Mouse (Mus musculus): ENCODE data around the gene Nuak2. TPM values are rescaled to one million over a fixed set of nuclear protein-coding genes. Genes with fewer than 3 reads are reported as not detected.
"Not testable (repeated sequence)": the region's sequence is repeated elsewhere in the genome, so short reads cannot be mapped to it uniquely, and the experiment has no call there.

Nuak2 gene
- polyA plus RNA-seq, 1 experiment from 2014 or later: 4.2 TPM

- Histone ChIP-seq H3K4me2 (replicated peaks; ENCODE audit: low read depth, low read length) (no peak overlapping the region), H3K9me3 (ENCODE audit: control insufficient read depth, low read depth, low read length) (no peaks in the 10 kb centered on the region), H3K36me3 (ENCODE audit: control insufficient read depth, insufficient read depth, low read length) (no peaks in the 10 kb centered on the region), H3K27me3 (ENCODE audit: control insufficient read depth, insufficient read depth, low read length) (no peaks in the 10 kb centered on the region), H3K27ac (ENCODE audit: low read length) (no peak overlapping the region), H3K4me1 (ENCODE audit: control insufficient read depth, insufficient read depth, low read length) (peaks cover 4% of the 10 kb centered on the region; the same call in 1 of the 2 replicates), H3K9ac (replicated peaks; ENCODE audit: low read depth, low read length) (no peak overlapping the region), H3K4me3 (ENCODE audit: low read depth, low read length) (no peak overlapping the region)
- WGBS: 85% methylated on average over 1 of the region's 1 CpGs
- ATAC-seq (ENCODE audit: insufficient number of reproducible peaks, insufficient read depth, low FRiP score, low read depth): no peak
Measured at GRCm38 (mm10) chr1:132343656-132344055, 27.7 kb downstream of the Nuak2 start.

DNA sequence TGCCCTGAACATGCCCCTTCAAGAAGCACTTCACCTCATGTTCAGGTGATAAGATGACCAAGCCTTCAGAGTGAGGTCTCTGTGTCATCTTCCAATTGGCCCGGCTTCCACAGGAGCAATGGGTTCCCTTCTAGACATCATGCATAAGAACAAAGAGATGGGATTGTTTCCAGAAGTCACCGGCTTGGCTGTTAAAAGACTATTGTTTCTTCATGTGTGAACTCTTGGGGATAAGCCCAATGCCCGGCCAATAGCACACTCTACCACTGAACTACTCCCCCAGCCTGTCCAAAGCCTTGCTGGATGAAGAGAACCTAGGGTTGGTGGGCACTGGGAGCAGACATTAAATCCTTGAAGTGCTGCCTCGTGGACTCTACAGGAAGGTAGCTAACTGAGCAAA, 29.6 kb downstream of the Nuak2 start:
- 84% methylated on average over 4 of the region's 4 CpGs for WGBS

GRCm38 (mm10) chr1:132346134-132346851, 30.4 kb downstream of the Nuak2 start:
- H3K27ac ChIP-seq (ENCODE audit: low read length): no peak overlapping the region; the same call in 1 of the 2 replicates
- H3K27me3 ChIP-seq (ENCODE audit: control insufficient read depth, insufficient read depth, low read length): no peaks in the 10 kb centered on the region
- 64% methylated on average over 12 of the region's 12 CpGs for WGBS
- H3K4me1 ChIP-seq (ENCODE audit: control insufficient read depth, insufficient read depth, low read length): peaks cover 4% of the 10 kb centered on the region; the same call in 1 of the 2 replicates
- no peak overlapping the region for H3K9ac ChIP-seq (replicated peaks; ENCODE audit: low read depth, low read length)
- no peak overlapping the region for H3K4me3 ChIP-seq (ENCODE audit: low read depth, low read length)
- H3K4me2 ChIP-seq (replicated peaks; ENCODE audit: low read depth, low read length): no peak overlapping the region
- peak; percentile 42; the same call in 1 of the 2 replicates for ATAC-seq (ENCODE audit: insufficient number of reproducible peaks, insufficient read depth, low FRiP score, low read depth)
- H3K9me3 ChIP-seq (ENCODE audit: control insufficient read depth, low read depth, low read length): peaks cover 4% of the 10 kb centered on the region; the same call in 1 of the 2 replicates
- no peaks in the 10 kb centered on the region for H3K36me3 ChIP-seq (ENCODE audit: control insufficient read depth, insufficient read depth, low read length)

More for the DNA sequence above, 29.6 kb downstream of the Nuak2 start:
- Histone ChIP-seq H3K27ac (ENCODE audit: low read length) (no peak overlapping the region), H3K36me3 (ENCODE audit: control insufficient read depth, insufficient read depth, low read length) (no peaks in the 10 kb centered on the region), H3K4me2 (replicated peaks; ENCODE audit: low read depth, low read length) (no peak overlapping the region), H3K4me3 (ENCODE audit: low read depth, low read length) (no peak overlapping the region), H3K4me1 (ENCODE audit: control insufficient read depth, insufficient read depth, low read length) (peaks cover 4% of the 10 kb centered on the region; the same call in 1 of the 2 replicates), H3K27me3 (ENCODE audit: control insufficient read depth, insufficient read depth, low read length) (no peaks in the 10 kb centered on the region), H3K9me3 (ENCODE audit: control insufficient read depth, low read depth, low read length) (no peaks in the 10 kb centered on the region), H3K9ac (replicated peaks; ENCODE audit: low read depth, low read length) (no peak overlapping the region)
- no peak for ATAC-seq (ENCODE audit: insufficient number of reproducible peaks, insufficient read depth, low FRiP score, low read depth)

DNA sequence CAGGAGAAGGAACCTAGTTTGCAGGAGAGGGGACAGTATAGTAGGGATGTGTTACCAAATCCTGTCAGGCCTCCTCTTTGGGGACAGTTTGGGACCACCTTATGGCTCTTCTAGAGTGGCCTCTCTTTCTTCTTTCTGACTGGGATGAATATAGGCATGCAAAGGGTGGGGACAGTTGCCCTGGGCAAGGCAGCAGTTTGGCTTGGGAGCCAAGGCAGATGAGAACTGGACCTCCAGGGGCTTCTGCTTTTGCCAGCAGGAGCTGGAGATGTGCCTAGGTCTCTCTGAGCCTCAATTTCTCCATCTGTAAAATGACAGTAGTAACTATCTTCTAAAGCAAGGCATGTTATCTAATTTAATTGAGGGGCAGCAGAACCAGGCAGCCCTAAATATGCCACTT, 31.0 kb downstream of the Nuak2 start:
- no peak overlapping the region for H3K27ac ChIP-seq (ENCODE audit: low read length)
- no peak overlapping the region for H3K4me3 ChIP-seq (ENCODE audit: low read depth, low read length)
- H3K9ac ChIP-seq (replicated peaks; ENCODE audit: low read depth, low read length): no peak overlapping the region
- peaks cover 4% of the 10 kb centered on the region; the same call in 1 of the 2 replicates for H3K9me3 ChIP-seq (ENCODE audit: control insufficient read depth, low read depth, low read length)
- H3K27me3 ChIP-seq (ENCODE audit: control insufficient read depth, insufficient read depth, low read length): no peaks in the 10 kb centered on the region
- H3K36me3 ChIP-seq (ENCODE audit: control insufficient read depth, insufficient read depth, low read length): no peaks in the 10 kb centered on the region
- no peak overlapping the region for H3K4me2 ChIP-seq (replicated peaks; ENCODE audit: low read depth, low read length)
- ATAC-seq (ENCODE audit: insufficient number of reproducible peaks, insufficient read depth, low FRiP score, low read depth): no peak
- H3K4me1 ChIP-seq (ENCODE audit: control insufficient read depth, insufficient read depth, low read length): peaks cover 4% of the 10 kb centered on the region; the same call in 1 of the 2 replicates

DNA sequence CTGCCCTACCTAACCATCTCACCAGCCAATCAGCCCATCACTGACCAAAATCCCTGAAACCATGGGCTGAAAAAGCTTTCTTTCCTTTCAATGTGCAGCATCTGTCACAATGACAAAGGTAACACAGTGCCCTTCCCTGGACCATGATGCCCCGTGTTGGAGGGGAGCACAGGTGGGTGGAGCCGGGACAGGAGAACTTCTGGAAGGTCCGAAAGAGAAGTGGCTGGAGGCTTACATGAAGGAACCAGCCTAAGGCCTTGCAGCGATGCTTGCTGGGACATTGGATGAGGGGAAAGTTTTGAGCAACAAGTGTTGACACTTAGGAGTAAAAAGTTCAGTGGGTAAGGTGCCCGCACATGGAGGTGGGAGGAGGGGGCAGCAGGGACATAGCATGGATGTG, 32.5 kb downstream of the Nuak2 start:
- H3K27me3 ChIP-seq (ENCODE audit: control insufficient read depth, insufficient read depth, low read length): no peaks in the 10 kb centered on the region
- H3K4me1 ChIP-seq (ENCODE audit: control insufficient read depth, insufficient read depth, low read length): peaks cover 4% of the 10 kb centered on the region; the same call in 1 of the 2 replicates
- no peak overlapping the region for H3K4me2 ChIP-seq (replicated peaks; ENCODE audit: low read depth, low read length)
- ATAC-seq (ENCODE audit: insufficient number of reproducible peaks, insufficient read depth, low FRiP score, low read depth): no peak
- peaks cover 4% of the 10 kb centered on the region; the same call in 1 of the 2 replicates for H3K9me3 ChIP-seq (ENCODE audit: control insufficient read depth, low read depth, low read length)
- H3K36me3 ChIP-seq (ENCODE audit: control insufficient read depth, insufficient read depth, low read length): no peaks in the 10 kb centered on the region
- H3K9ac ChIP-seq (replicated peaks; ENCODE audit: low read depth, low read length): no peak overlapping the region
- WGBS: 80% methylated on average over 5 of the region's 5 CpGs
- no peak overlapping the region for H3K27ac ChIP-seq (ENCODE audit: low read length)
- H3K4me3 ChIP-seq (ENCODE audit: low read depth, low read length): no peak overlapping the region

- not testable (repeated sequence) for H3K4me1 ChIP-seq (ENCODE audit: control insufficient read depth, insufficient read depth, low read length); H3K36me3 ChIP-seq (ENCODE audit: control insufficient read depth, insufficient read depth, low read length); H3K27ac ChIP-seq (ENCODE audit: low read length); H3K9me3 ChIP-seq (ENCODE audit: control insufficient read depth, low read depth, low read length); H3K4me2 ChIP-seq (replicated peaks; ENCODE audit: low read depth, low read length); ATAC-seq (ENCODE audit: insufficient number of reproducible peaks, insufficient read depth, low FRiP score, low read depth); H3K27me3 ChIP-seq (ENCODE audit: control insufficient read depth, insufficient read depth, low read length); H3K4me3 ChIP-seq (ENCODE audit: low read depth, low read length); H3K9ac ChIP-seq (replicated peaks; ENCODE audit: low read depth, low read length)
Measured at GRCm38 (mm10) chr1:132349049-132349448, 33.1 kb downstream of the Nuak2 start.

DNA sequence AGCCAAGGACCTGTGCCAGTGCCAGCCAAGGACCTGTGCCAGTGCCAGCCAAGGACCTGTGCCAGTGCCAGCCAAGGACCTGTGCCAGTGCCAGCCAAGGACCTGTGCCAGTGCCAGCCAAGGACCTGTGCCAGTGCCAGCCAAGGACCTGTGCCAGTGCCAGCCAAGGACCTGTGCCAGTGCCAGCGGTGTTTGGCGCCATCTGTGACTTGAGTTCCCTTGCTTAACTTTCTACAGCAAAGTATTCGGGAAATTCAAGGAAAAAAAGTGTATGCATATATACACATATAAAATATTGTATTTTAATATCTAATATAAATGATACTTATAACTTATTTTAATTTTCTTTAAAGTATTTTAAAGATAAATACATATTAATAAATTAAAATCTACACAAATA, 33.7 kb downstream of the Nuak2 start:
- H3K4me3 ChIP-seq (ENCODE audit: low read depth, low read length); H3K4me1 ChIP-seq (ENCODE audit: control insufficient read depth, insufficient read depth, low read length); H3K4me2 ChIP-seq (replicated peaks; ENCODE audit: low read depth, low read length); ATAC-seq (ENCODE audit: insufficient number of reproducible peaks, insufficient read depth, low FRiP score, low read depth); H3K36me3 ChIP-seq (ENCODE audit: control insufficient read depth, insufficient read depth, low read length); H3K9ac ChIP-seq (replicated peaks; ENCODE audit: low read depth, low read length); H3K27ac ChIP-seq (ENCODE audit: low read length); H3K9me3 ChIP-seq (ENCODE audit: control insufficient read depth, low read depth, low read length); H3K27me3 ChIP-seq (ENCODE audit: control insufficient read depth, insufficient read depth, low read length): not testable (repeated sequence)
- WGBS: 95% methylated on average over 3 of the region's 3 CpGs

DNA sequence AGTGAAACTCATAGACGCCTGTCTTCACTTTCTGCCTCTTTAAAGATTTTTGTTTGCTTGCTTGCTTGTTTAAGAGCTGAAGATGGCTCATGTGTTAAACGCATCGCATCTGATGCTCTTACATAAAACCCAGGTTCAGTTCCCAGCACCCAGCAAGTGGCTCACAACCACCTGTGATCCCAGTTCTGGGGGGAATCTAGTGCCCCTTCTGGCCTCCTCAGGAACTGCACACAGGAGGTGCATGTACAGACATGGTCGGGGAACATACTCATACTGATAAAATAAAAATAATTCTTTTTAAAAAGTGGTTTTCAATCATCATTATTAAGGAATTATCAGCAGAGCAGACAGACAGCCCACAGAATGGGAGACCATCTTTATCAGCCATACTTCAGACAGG, 35.1 kb downstream of the Nuak2 start:
- Histone ChIP-seq H3K4me1 (ENCODE audit: control insufficient read depth, insufficient read depth, low read length) (peaks cover 4% of the 10 kb centered on the region; the same call in 1 of the 2 replicates), H3K9me3 (ENCODE audit: control insufficient read depth, low read depth, low read length) (peaks cover 4% of the 10 kb centered on the region; the same call in 1 of the 2 replicates), H3K4me3 (ENCODE audit: low read depth, low read length) (no peak overlapping the region), H3K36me3 (ENCODE audit: control insufficient read depth, insufficient read depth, low read length) (no peaks in the 10 kb centered on the region), H3K27ac (ENCODE audit: low read length) (no peak overlapping the region), H3K4me2 (replicated peaks; ENCODE audit: low read depth, low read length) (no peak overlapping the region), H3K27me3 (ENCODE audit: control insufficient read depth, insufficient read depth, low read length) (no peaks in the 10 kb centered on the region), H3K9ac (replicated peaks; ENCODE audit: low read depth, low read length) (no peak overlapping the region)
- no peak for ATAC-seq (ENCODE audit: insufficient number of reproducible peaks, insufficient read depth, low FRiP score, low read depth)
- WGBS: 95% methylated on average over 4 of the region's 4 CpGs

DNA sequence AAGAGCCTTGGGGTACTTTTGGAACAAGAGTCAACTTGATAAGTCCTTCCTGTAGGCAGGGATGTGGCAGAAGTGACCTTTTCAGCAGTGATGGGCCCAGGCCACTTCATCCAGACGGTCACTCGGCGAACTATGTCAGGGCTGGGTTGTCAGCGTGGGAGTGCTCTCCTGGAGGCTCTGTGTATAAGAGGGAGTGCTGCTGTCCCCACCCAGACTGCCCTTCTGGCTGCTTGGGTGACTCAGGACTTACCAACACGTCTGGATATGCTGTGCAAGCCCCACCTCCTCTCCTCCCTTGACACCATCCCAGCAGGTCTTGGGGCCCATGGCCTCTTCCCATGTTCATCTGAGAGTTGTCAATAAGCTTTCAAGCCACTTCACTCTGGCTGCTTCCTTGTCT, 37.5 kb downstream of the Nuak2 start:
- peaks cover 4% of the 10 kb centered on the region; the same call in 1 of the 2 replicates for H3K9me3 ChIP-seq (ENCODE audit: control insufficient read depth, low read depth, low read length)
- no peaks in the 10 kb centered on the region for H3K27me3 ChIP-seq (ENCODE audit: control insufficient read depth, insufficient read depth, low read length)
- no peaks in the 10 kb centered on the region for H3K4me1 ChIP-seq (ENCODE audit: control insufficient read depth, insufficient read depth, low read length)
- no peak overlapping the region for H3K4me3 ChIP-seq (ENCODE audit: low read depth, low read length)
- H3K4me2 ChIP-seq (replicated peaks; ENCODE audit: low read depth, low read length): no peak overlapping the region
- no peak for ATAC-seq (ENCODE audit: insufficient number of reproducible peaks, insufficient read depth, low FRiP score, low read depth)
- 47% methylated on average over 5 of the region's 5 CpGs for WGBS
- no peak overlapping the region for H3K9ac ChIP-seq (replicated peaks; ENCODE audit: low read depth, low read length)
- no peak overlapping the region for H3K27ac ChIP-seq (ENCODE audit: low read length)
- peaks cover 8% of the 10 kb centered on the region for H3K36me3 ChIP-seq (ENCODE audit: control insufficient read depth, insufficient read depth, low read length)

All from stomach, embryonic 14.5 days (tissue).